Mouse (Mus musculus): ENCODE results near the gene D5Ertd579e. TPM values are rescaled to one million over a fixed set of nuclear protein-coding genes. Genes with fewer than 3 reads are reported as not detected.

The D5Ertd579e gene
- polyA plus RNA-seq, 1 experiment from 2014 or later: 20.7 TPM

DNA sequence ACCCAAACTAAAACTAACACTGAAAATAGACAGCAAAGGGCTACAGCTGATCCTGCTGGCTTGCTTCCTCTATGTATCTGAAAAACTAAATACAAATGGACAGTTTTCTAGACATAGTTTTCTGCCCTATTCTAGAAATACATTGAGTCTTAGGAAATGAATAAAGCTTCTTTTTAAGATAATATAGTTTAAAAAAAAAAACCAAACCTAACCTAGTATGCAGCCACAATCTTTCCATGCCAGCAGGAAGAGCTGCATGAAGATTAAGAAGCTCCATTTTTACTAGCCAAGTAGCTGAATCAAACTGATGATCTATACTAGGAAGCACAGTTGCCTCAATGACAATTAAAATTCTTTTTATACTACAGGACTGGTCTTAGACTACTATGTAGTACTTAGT lies 14.6 kb downstream of the D5Ertd579e start:
- no peaks in the 10 kb centered on the region for H3K9me3 ChIP-seq (ENCODE audit: control insufficient read depth, low read length)
- ATAC-seq (ENCODE audit: low read depth): no peak
- peaks cover 2% of the 10 kb centered on the region; the same call in 1 of the 2 replicates for H3K4me1 ChIP-seq (ENCODE audit: control insufficient read depth, insufficient read depth, low read length)
- DNase-seq (ENCODE audit: low spot score): no peak
- H3K36me3 ChIP-seq (ENCODE audit: control insufficient read depth, insufficient read depth, low read length): no peaks in the 10 kb centered on the region
- no peaks in the 10 kb centered on the region for H3K27me3 ChIP-seq (replicated peaks; ENCODE audit: control insufficient read depth, insufficient read depth, low read length)
- H3K9ac ChIP-seq (ENCODE audit: low read depth, low read length): no peak overlapping the region
- H3K4me2 ChIP-seq (ENCODE audit: low read depth, low read length): no peak overlapping the region
- H3K4me3 ChIP-seq (ENCODE audit: low read depth, low read length): no peak overlapping the region
- H3K27ac ChIP-seq (replicated peaks; ENCODE audit: low read depth, low read length): no peak overlapping the region

DNA sequence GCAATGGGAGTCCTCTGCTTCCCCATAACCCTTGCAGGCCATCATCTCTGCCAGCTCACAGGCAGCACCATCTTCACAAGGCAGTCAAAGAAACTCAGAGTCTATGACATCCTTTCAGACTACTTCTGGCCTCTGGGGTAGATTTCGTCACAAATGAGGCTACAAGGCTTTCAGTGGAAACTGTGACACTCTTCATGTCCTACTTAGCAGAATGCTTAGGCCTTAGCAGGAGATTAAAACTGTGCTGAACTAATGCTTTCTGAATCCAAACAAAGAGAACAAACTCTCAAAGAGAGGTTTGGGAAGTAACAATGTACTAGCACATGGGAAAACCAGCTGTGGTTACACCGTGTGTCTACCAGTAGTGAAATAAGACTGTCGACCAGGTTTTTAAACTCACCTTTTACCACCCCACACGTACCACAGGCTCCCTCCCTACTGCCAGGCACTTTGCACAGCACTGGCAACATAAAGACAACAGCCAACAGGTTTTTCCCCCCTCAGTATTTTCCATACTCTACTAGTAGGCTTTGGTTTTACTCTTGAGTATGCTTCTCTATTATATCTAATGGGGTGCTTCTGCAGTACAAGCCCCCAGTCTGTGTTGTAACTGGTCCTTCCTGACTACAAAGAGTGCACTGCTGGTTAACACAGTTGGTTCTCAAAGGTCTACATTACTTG lies 15.8 kb downstream of the D5Ertd579e start:
- 64% methylated on average over 4 of the region's 4 CpGs for WGBS
- no peak overlapping the region for H3K27ac ChIP-seq (replicated peaks; ENCODE audit: low read depth, low read length)
- H3K4me1 ChIP-seq (ENCODE audit: control insufficient read depth, insufficient read depth, low read length): peaks cover 2% of the 10 kb centered on the region; the same call in 1 of the 2 replicates
- ATAC-seq (ENCODE audit: low read depth) (no peak), DNase-seq (ENCODE audit: low spot score) (no peak)
- H3K27me3 ChIP-seq (replicated peaks; ENCODE audit: control insufficient read depth, insufficient read depth, low read length): no peaks in the 10 kb centered on the region
- no peak overlapping the region for H3K4me3 ChIP-seq (ENCODE audit: low read depth, low read length)
- H3K36me3 ChIP-seq (ENCODE audit: control insufficient read depth, insufficient read depth, low read length): no peaks in the 10 kb centered on the region
- H3K9ac ChIP-seq (ENCODE audit: low read depth, low read length): no peak overlapping the region
- H3K4me2 ChIP-seq (ENCODE audit: low read depth, low read length): no peak overlapping the region
- H3K9me3 ChIP-seq (ENCODE audit: control insufficient read depth, low read length): no peaks in the 10 kb centered on the region

DNA sequence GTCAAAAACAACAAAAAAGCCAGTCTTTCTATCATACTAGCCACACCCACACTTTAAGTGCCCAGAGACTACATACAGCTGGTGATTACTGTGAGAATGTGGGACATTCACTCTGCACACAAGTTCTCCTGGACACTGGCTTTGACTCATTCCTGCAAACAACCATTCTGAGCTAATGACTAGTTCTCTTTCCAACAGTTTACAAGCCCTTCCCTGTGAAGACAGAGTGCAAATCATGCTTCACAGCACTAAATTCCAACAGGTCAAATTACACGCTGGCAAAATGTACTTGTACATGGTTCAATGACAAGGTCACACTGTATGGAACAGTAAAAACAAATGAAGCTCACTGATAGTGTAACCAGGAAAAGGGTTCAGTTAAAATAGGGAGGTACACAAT lies 17.0 kb downstream of the D5Ertd579e start:
- no peak overlapping the region for H3K4me3 ChIP-seq (ENCODE audit: low read depth, low read length)
- H3K36me3 ChIP-seq (ENCODE audit: control insufficient read depth, insufficient read depth, low read length): no peaks in the 10 kb centered on the region
- peaks cover 2% of the 10 kb centered on the region; the same call in 1 of the 2 replicates for H3K4me1 ChIP-seq (ENCODE audit: control insufficient read depth, insufficient read depth, low read length)
- no peaks in the 10 kb centered on the region for H3K9me3 ChIP-seq (ENCODE audit: control insufficient read depth, low read length)
- ATAC-seq (ENCODE audit: low read depth) (0 out of 2 replicates have a peak, but pooled peaks have one; percentile 30), DNase-seq (ENCODE audit: low spot score) (peak; percentile 30)
- no peaks in the 10 kb centered on the region for H3K27me3 ChIP-seq (replicated peaks; ENCODE audit: control insufficient read depth, insufficient read depth, low read length)
- WGBS: 18% methylated on average over 1 of the region's 1 CpGs
- H3K27ac ChIP-seq (replicated peaks; ENCODE audit: low read depth, low read length): no peak overlapping the region
- no peak overlapping the region for H3K4me2 ChIP-seq (ENCODE audit: low read depth, low read length)
- H3K9ac ChIP-seq (ENCODE audit: low read depth, low read length): no peak overlapping the region

DNA sequence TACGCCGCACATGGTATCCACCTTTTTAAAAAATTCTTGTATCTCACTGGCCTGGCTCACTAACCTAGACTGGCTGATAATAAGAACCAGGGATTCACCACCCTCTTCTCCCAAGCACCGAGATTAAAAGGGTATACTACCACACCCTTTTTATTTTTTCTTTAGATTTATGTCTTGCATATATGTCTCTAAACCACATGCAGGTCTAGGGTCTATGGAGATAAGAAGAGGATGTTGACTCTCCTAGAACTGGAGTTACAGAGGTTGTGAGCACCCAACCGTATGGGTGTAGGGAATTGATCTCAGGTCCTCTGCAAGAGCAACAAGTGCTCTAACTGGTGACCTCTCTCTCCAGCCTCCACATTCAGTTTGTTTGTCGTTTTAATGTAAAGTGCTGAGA lies 17.9 kb downstream of the D5Ertd579e start:
- Histone ChIP-seq H3K27me3 (replicated peaks; ENCODE audit: control insufficient read depth, insufficient read depth, low read length) (no peaks in the 10 kb centered on the region), H3K36me3 (ENCODE audit: control insufficient read depth, insufficient read depth, low read length) (no peaks in the 10 kb centered on the region), H3K4me3 (ENCODE audit: low read depth, low read length) (no peak overlapping the region), H3K4me1 (ENCODE audit: control insufficient read depth, insufficient read depth, low read length) (peaks cover 2% of the 10 kb centered on the region; the same call in 1 of the 2 replicates), H3K27ac (replicated peaks; ENCODE audit: low read depth, low read length) (no peak overlapping the region), H3K4me2 (ENCODE audit: low read depth, low read length) (no peak overlapping the region), H3K9ac (ENCODE audit: low read depth, low read length) (no peak overlapping the region), H3K9me3 (ENCODE audit: control insufficient read depth, low read length) (no peaks in the 10 kb centered on the region)
- WGBS: 89% methylated on average over 5 of the region's 5 CpGs
- no peak for DNase-seq (ENCODE audit: low spot score)
- no peak for ATAC-seq (ENCODE audit: low read depth)

DNA sequence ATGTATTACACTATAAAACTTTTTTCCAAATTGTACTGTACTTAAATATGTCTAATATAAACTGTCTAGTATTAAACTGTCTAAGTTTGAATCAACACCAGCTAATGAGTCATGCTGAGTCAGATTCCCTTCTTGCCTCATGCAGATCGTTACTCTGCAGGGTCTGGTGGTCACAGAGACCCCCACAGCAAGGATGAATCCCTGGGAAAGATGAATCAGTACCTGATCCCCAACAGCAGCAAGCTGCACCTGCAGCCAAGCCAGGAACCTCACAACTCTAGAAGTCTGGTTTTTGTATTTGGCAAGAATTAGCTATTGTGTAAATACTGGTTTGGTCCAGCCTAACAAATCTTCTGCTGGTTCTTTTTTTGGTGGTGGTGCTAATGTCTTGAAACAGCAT lies 20.4 kb downstream of the D5Ertd579e start:
- 61% methylated on average over 1 of the region's 1 CpGs for WGBS
- Histone ChIP-seq H3K4me1 (ENCODE audit: control insufficient read depth, insufficient read depth, low read length) (peaks cover 2% of the 10 kb centered on the region; the same call in 1 of the 2 replicates), H3K9ac (ENCODE audit: low read depth, low read length) (no peak overlapping the region), H3K4me2 (ENCODE audit: low read depth, low read length) (no peak overlapping the region), H3K27ac (replicated peaks; ENCODE audit: low read depth, low read length) (no peak overlapping the region), H3K4me3 (ENCODE audit: low read depth, low read length) (no peak overlapping the region), H3K36me3 (ENCODE audit: control insufficient read depth, insufficient read depth, low read length) (peaks cover 13% of the 10 kb centered on the region), H3K27me3 (replicated peaks; ENCODE audit: control insufficient read depth, insufficient read depth, low read length) (no peaks in the 10 kb centered on the region), H3K9me3 (ENCODE audit: control insufficient read depth, low read length) (no peaks in the 10 kb centered on the region)
- DNase-seq (ENCODE audit: low spot score) (no peak), ATAC-seq (ENCODE audit: low read depth) (no peak)

DNA sequence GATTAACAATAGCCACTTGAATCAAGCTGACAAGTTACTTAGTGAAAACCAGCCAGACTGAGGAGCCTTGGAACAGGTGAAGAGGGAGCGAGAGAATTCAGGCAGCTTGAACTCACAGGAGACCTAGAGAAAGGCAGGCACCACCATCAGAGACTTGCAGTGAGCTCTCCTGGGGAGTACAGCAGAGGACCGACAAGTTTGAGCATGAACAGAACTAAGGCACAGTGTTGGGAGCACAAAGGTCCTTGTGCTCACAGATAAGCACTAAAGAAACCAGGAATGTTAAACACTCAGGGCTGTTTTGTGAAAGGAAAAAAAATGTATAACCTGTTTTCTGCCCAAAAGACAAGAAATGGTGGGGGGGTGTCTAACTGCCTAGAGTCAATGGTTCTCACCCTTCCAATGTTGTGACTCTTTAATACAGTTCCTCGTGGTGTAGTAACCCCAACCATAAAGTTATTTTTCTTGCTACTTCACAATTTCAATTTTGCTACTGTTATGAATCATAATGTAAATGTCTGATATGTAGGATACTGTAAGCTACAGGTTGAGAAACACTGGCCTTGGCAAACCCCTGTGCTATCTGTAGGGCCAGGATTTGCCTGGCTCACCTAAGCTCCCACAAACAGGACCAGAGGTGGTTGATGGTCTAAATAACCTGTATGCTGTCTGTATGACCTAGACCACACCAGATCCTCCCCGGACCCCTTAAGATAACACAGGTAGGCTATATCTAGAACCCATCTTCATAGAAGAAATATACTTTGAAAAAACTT lies 21.0 kb downstream of the D5Ertd579e start:
- whole genome bisulfite sequencing: 80% methylated on average over 4 of the region's 4 CpGs
- H3K27ac ChIP-seq (replicated peaks; ENCODE audit: low read depth, low read length): no peak overlapping the region
- no peaks in the 10 kb centered on the region for H3K27me3 ChIP-seq (replicated peaks; ENCODE audit: control insufficient read depth, insufficient read depth, low read length)
- H3K4me3 ChIP-seq (ENCODE audit: low read depth, low read length): no peak overlapping the region
- ATAC-seq (ENCODE audit: low read depth) (peak; percentile 68; the same call in 1 of the 2 replicates), DNase-seq (ENCODE audit: low spot score) (peak; percentile 54)
- peaks cover 2% of the 10 kb centered on the region; the same call in 1 of the 2 replicates for H3K4me1 ChIP-seq (ENCODE audit: control insufficient read depth, insufficient read depth, low read length)
- H3K9ac ChIP-seq (ENCODE audit: low read depth, low read length): no peak overlapping the region
- peaks cover 13% of the 10 kb centered on the region for H3K36me3 ChIP-seq (ENCODE audit: control insufficient read depth, insufficient read depth, low read length)
- no peak overlapping the region for H3K4me2 ChIP-seq (ENCODE audit: low read depth, low read length)
- H3K9me3 ChIP-seq (ENCODE audit: control insufficient read depth, low read length): no peaks in the 10 kb centered on the region

DNA sequence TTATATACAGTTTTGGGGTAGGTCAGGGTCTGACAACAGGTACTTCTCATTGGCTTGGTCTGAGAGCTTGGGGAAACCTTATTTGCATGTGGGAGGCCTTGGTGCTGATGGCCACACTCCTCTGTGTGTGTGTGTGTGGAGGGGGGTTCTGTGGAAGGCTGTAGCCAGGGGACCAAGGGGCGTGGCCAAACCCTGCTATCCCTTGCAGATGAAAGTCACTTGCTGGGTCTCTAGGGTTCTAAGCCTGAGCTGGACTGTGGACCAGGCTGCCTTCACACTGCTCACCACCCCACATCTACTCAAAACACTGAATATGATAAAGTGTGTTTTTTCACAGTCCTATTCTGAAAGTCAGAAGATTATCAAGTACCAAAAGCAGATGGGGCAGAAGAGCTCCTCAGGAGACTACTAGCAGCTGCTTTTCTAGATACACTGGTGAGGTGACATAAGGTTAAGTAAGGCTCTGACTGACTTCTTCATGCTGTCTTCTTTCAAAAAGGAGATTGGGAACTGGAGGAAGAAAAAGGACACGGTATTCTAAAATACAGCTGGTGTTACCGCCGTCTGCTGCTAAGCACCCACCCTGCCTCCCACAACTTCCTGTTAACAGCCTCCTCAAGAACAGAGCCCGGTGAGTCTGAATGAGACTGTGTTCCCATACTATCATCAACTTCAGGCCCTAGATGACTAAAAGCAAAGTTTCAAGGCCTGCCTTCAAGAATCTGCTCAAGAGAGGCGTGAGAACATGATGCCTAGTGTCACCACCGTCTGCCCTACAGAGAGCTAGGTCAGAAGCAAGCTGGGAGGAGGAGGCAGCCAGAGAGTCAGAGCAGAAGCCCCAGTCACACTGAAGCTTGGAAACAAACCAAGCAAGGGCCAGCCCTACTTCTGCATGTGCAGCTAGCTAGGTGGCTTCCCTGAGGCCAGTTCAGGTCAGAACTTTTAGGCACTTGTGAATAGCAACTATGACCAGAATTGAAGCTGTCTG lies 26.5 kb downstream of the D5Ertd579e start:
- no peak overlapping the region for H3K4me3 ChIP-seq (ENCODE audit: low read depth, low read length)
- no peaks in the 10 kb centered on the region for H3K9me3 ChIP-seq (ENCODE audit: control insufficient read depth, low read length)
- no peaks in the 10 kb centered on the region for H3K4me1 ChIP-seq (ENCODE audit: control insufficient read depth, insufficient read depth, low read length)
- DNase-seq (ENCODE audit: low spot score): no peak
- 79% methylated on average over 7 of the region's 7 CpGs for WGBS
- no peak overlapping the region for H3K9ac ChIP-seq (ENCODE audit: low read depth, low read length)
- no peak for ATAC-seq (ENCODE audit: low read depth)
- H3K27me3 ChIP-seq (replicated peaks; ENCODE audit: control insufficient read depth, insufficient read depth, low read length): no peaks in the 10 kb centered on the region
- peaks cover 42% of the 10 kb centered on the region for H3K36me3 ChIP-seq (ENCODE audit: control insufficient read depth, insufficient read depth, low read length)
- no peak overlapping the region for H3K27ac ChIP-seq (replicated peaks; ENCODE audit: low read depth, low read length)
- H3K4me2 ChIP-seq (ENCODE audit: low read depth, low read length): no peak overlapping the region

DNA sequence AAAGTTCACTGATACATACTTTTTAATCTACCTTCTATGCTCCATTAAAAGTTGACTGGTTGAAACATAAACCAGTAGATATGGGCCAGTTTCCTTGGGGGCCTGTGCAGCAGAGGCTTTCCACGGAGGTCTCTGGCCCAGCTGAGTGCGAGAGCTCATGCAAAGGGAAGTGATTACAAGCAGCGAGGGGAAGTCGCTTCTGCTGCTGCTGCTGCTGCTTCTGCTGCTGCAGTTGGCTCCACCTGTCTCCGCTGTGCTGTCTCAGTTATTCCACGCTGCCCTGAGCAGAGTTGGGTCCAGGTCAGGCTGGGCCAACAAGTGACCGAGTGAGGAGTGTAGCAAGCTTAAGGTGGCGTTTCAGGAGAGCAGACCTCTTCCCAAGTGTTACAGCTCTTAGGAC lies 27.3 kb downstream of the D5Ertd579e start:
- peaks cover 43% of the 10 kb centered on the region for H3K36me3 ChIP-seq (ENCODE audit: control insufficient read depth, insufficient read depth, low read length)
- no peak overlapping the region for H3K4me3 ChIP-seq (ENCODE audit: low read depth, low read length)
- H3K27ac ChIP-seq (replicated peaks; ENCODE audit: low read depth, low read length): no peak overlapping the region
- H3K9ac ChIP-seq (ENCODE audit: low read depth, low read length): no peak overlapping the region
- H3K9me3 ChIP-seq (ENCODE audit: control insufficient read depth, low read length): no peaks in the 10 kb centered on the region
- H3K4me2 ChIP-seq (ENCODE audit: low read depth, low read length): no peak overlapping the region
- no peaks in the 10 kb centered on the region for H3K27me3 ChIP-seq (replicated peaks; ENCODE audit: control insufficient read depth, insufficient read depth, low read length)
- DNase-seq (ENCODE audit: low spot score): no peak
- WGBS: 94% methylated on average over 8 of the region's 8 CpGs
- no peaks in the 10 kb centered on the region for H3K4me1 ChIP-seq (ENCODE audit: control insufficient read depth, insufficient read depth, low read length)
- ATAC-seq (ENCODE audit: low read depth): no peak

Measured in embryonic facial prominence, embryonic 14.5 days (tissue).